Mouse (Mus musculus): ENCODE results near the gene Prss21. TPM values are rescaled to one million over a fixed set of nuclear protein-coding genes. Genes with fewer than 3 reads are reported as not detected.

The Prss21 gene
- total and polyA plus RNA-seq, 3 experiments, result not detected

DNA sequence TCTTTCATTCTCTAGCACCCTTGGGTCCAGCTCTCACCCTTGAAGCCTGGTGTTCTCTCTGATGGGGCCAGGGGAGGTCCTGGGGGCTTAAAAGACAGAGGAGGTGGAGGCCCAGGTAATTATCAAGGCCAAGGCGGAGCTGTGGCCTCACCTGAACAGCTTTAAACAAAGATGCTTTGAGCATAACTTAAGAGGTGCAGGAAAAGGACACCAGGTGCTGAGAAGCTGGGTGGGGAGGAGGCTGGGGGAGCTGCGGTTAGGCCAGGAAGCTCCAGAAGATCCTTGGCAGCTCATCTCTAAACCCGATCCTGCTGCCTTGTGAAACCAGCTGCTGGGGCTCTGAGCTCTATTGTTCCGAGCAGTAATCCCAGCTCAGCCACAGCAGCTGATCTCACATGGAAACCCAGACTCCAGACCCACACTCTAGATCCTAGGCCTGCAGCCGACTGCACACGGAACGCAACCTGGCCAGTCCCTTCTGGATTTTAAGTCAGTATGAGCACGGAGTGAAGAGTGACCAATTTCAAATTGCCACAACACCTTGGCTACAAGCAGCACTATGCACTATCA, 31.8 kb upstream of the Prss21 start, which contains the start of gene Prss33:
Prss33 (minus strand) TSS at position 51 of the 570 bp plus-strand sequence.
- Histone ChIP-seq H3K9ac (ENCODE audit: low read depth, low read length) (no peak within 1 kb of the TSS), H3K27me3 (ENCODE audit: control insufficient read depth, insufficient read depth, low read length) (peaks cover 1% of the 10 kb centered on the region; the same call in 1 of the 2 replicates), H3K36me3 (ENCODE audit: control insufficient read depth, insufficient read depth, low read length) (no peaks in the 10 kb centered on the region), H3K4me3 (no peak within 1 kb of the TSS), H3K4me1 (ENCODE audit: control insufficient read depth, insufficient read depth, low read length) (no peaks in the 10 kb centered on the region), H3K27ac (no peak within 1 kb of the TSS), H3K79me2 (replicated peaks; ENCODE audit: control insufficient read depth, insufficient read depth, low read length) (no peaks in the 10 kb centered on the region)
- DNase-seq, result no peak
- 81% methylated on average over 8 of the region's 8 CpGs for WGBS
- intact Hi-C loops (cut with DNase I), result no loop called here
- TF ChIP-seq POLR2A (IDR thresholded peaks at IDR 0.05; ENCODE audit: insufficient read depth, low read depth, low read length), result no peak
- no peak for TF ChIP-seq CTCF (IDR thresholded peaks at IDR 0.05)
- no peak for TF ChIP-seq EP300 (IDR thresholded peaks at IDR 0.05; ENCODE audit: insufficient read depth, low read depth, low read length)

- 31% methylated on average over 4 of the region's 4 CpGs for WGBS
- intact Hi-C loops (cut with DNase I), result no loop called here
- H3K4me1 ChIP-seq (ENCODE audit: control insufficient read depth, insufficient read depth, low read length), result no peaks in the 10 kb centered on the region
- no peak for TF ChIP-seq EP300 (IDR thresholded peaks at IDR 0.05; ENCODE audit: insufficient read depth, low read depth, low read length)
- TF ChIP-seq POLR2A (IDR thresholded peaks at IDR 0.05; ENCODE audit: insufficient read depth, low read depth, low read length), result no peak
- TF ChIP-seq CTCF (IDR thresholded peaks at IDR 0.05), result peak; percentile 94
- H3K36me3 ChIP-seq (ENCODE audit: control insufficient read depth, insufficient read depth, low read length), result no peaks in the 10 kb centered on the region
- H3K79me2 ChIP-seq (replicated peaks; ENCODE audit: control insufficient read depth, insufficient read depth, low read length), result no peaks in the 10 kb centered on the region
- H3K9ac ChIP-seq (ENCODE audit: low read depth, low read length), result no peak overlapping the region
- H3K27ac ChIP-seq, result no peak overlapping the region
- H3K27me3 ChIP-seq (ENCODE audit: control insufficient read depth, insufficient read depth, low read length), result no peaks in the 10 kb centered on the region; the same call in 1 of the 2 replicates
- peak; percentile 28 to 56 for DNase-seq
- no peak overlapping the region for H3K4me3 ChIP-seq
These were observed 26.7 kb upstream of the Prss21 start for GRCm38 (mm10) chr17:23841145-23841544.

GRCm38 (mm10) chr17:23843141-23843811, 24.6 kb upstream of the Prss21 start:
- Histone ChIP-seq H3K36me3 (ENCODE audit: control insufficient read depth, insufficient read depth, low read length) (no peaks in the 10 kb centered on the region), H3K27me3 (ENCODE audit: control insufficient read depth, insufficient read depth, low read length) (no peaks in the 10 kb centered on the region; the same call in 1 of the 2 replicates), H3K4me3 (no peak overlapping the region), H3K79me2 (replicated peaks; ENCODE audit: control insufficient read depth, insufficient read depth, low read length) (no peaks in the 10 kb centered on the region), H3K27ac (no peak overlapping the region), H3K9ac (ENCODE audit: low read depth, low read length) (no peak overlapping the region), H3K4me1 (ENCODE audit: control insufficient read depth, insufficient read depth, low read length) (no peaks in the 10 kb centered on the region)
- no peak for DNase-seq
- intact Hi-C loops (cut with DNase I), result loop anchor here (2.0 kb wide), 1 partner anchor 68 kb away; no protein-coding TSS in a partner anchor
- TF ChIP-seq POLR2A (IDR thresholded peaks at IDR 0.05; ENCODE audit: insufficient read depth, low read depth, low read length) (no peak), CTCF (IDR thresholded peaks at IDR 0.05) (peak; percentile 36), EP300 (IDR thresholded peaks at IDR 0.05; ENCODE audit: insufficient read depth, low read depth, low read length) (no peak)
- 52% methylated on average over 23 of the region's 23 CpGs for WGBS

DNA sequence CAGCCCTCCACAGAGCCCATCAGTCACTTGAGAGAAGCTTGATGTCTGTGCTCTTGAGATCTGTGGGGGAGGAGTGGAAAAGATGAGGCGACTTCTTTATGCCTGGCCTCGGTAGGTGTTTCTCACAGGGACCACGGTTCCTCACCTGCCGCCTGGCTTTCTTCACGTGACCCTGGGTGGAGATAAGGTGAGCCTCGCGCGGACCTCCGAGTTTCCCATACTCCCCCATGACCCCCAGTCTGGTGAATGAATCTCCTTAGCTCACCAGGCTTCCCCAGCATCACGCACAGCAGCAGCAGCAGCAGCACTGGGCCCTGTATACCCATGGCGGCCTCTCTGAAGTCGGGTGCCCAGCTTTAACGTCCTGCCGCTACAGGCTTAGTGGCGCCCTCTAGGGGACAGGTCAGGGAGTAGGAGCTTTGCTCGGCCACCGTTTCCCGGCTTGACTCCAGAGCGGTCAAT, 24.0 kb upstream of the Prss21 start, which contains the start of the genes Prss32 and Prss41:
Prss32 (plus strand) TSS at position 44 of the 462 bp plus-strand sequence.
Prss41 (minus strand) TSS at position 361 of the 462 bp plus-strand sequence.
- peak; percentile 76 for TF ChIP-seq CTCF (IDR thresholded peaks at IDR 0.05)
- TF ChIP-seq EP300 (IDR thresholded peaks at IDR 0.05; ENCODE audit: insufficient read depth, low read depth, low read length), result no peak
- TF ChIP-seq POLR2A (IDR thresholded peaks at IDR 0.05; ENCODE audit: insufficient read depth, low read depth, low read length), result no peak
- DNase-seq, result peak; percentile 42 to 46
- no peaks in the 10 kb centered on the region for H3K36me3 ChIP-seq (ENCODE audit: control insufficient read depth, insufficient read depth, low read length)
- H3K4me1 ChIP-seq (ENCODE audit: control insufficient read depth, insufficient read depth, low read length), result no peaks in the 10 kb centered on the region
- H3K9ac ChIP-seq (ENCODE audit: low read depth, low read length), result no peak within 1 kb of the TSS
- 23% methylated on average over 19 of the region's 19 CpGs for WGBS
- H3K79me2 ChIP-seq (replicated peaks; ENCODE audit: control insufficient read depth, insufficient read depth, low read length), result no peaks in the 10 kb centered on the region
- no peaks in the 10 kb centered on the region; the same call in 1 of the 2 replicates for H3K27me3 ChIP-seq (ENCODE audit: control insufficient read depth, insufficient read depth, low read length)
- no peak within 1 kb of the TSS for H3K4me3 ChIP-seq
- intact Hi-C loops (cut with DNase I), result loop anchor here (2.0 kb wide), 2 partner anchors 69 to 95 kb away; no protein-coding TSS in a partner anchor
- no peak within 1 kb of the TSS for H3K27ac ChIP-seq

DNA sequence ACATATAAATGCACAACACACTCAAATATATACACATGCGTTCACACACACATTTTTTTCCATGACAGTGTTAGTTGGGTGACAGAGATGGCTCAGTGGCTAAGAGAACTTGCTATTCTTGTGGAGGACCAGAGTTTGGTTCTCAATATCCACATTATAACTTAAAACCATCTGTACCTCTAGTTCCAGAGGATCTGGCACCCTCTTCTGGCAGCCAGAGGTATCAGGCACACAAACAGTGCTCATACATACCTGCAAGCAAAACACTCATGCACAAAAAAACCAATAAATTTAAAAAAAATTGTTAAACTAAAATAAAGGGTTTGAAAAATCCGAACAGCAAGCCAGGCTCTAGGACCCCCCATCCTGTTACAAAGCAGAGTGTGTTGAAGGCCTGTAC, 17.8 kb upstream of the Prss21 start:
- no peaks in the 10 kb centered on the region for H3K36me3 ChIP-seq (ENCODE audit: control insufficient read depth, insufficient read depth, low read length)
- no peaks in the 10 kb centered on the region for H3K4me1 ChIP-seq (ENCODE audit: control insufficient read depth, insufficient read depth, low read length)
- H3K4me3 ChIP-seq, result no peak overlapping the region
- no peak overlapping the region for H3K27ac ChIP-seq
- TF ChIP-seq CTCF (IDR thresholded peaks at IDR 0.05) (peak; percentile 43), POLR2A (IDR thresholded peaks at IDR 0.05; ENCODE audit: insufficient read depth, low read depth, low read length) (no peak), EP300 (IDR thresholded peaks at IDR 0.05; ENCODE audit: insufficient read depth, low read depth, low read length) (no peak)
- no peak overlapping the region for H3K9ac ChIP-seq (ENCODE audit: low read depth, low read length)
- DNase-seq, result no peak
- intact Hi-C loops (cut with DNase I), result no loop called here
- 76% methylated on average over 2 of the region's 2 CpGs for WGBS
- H3K79me2 ChIP-seq (replicated peaks; ENCODE audit: control insufficient read depth, insufficient read depth, low read length), result no peaks in the 10 kb centered on the region
- H3K27me3 ChIP-seq (ENCODE audit: control insufficient read depth, insufficient read depth, low read length), result no peaks in the 10 kb centered on the region

All from heart, adult 2 months (tissue).